Mouse (Mus musculus): ENCODE results near the gene Gm4922. TPM values are rescaled to one million over a fixed set of nuclear protein-coding genes. Genes with fewer than 3 reads are reported as not detected.

The Gm4922 gene
- polyA plus RNA-seq (2012; rRNA removed) = not detected in 2 replicates

DNA sequence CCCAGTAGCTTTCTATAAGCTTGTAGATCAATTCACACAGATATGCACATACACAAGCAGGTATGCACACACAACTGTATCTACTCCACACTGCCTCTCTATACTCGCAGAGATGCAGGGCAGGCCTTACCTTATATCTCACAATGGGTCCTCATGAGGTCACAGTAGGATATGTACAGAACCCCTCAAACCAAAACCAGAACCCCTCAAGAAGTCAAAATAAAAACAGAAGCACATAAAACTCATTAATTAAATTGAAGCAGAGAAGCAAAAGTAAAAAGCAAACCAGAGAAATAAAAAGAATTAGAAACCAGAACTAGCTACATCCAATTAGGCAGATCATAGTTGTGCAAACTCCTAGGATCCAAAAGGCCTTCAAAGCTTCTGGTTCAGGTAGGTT lies at the start of gene Gm4922:
TSS of gene Gm4922 (minus strand) at position 101 of the 400 bp plus-strand sequence.

DNA sequence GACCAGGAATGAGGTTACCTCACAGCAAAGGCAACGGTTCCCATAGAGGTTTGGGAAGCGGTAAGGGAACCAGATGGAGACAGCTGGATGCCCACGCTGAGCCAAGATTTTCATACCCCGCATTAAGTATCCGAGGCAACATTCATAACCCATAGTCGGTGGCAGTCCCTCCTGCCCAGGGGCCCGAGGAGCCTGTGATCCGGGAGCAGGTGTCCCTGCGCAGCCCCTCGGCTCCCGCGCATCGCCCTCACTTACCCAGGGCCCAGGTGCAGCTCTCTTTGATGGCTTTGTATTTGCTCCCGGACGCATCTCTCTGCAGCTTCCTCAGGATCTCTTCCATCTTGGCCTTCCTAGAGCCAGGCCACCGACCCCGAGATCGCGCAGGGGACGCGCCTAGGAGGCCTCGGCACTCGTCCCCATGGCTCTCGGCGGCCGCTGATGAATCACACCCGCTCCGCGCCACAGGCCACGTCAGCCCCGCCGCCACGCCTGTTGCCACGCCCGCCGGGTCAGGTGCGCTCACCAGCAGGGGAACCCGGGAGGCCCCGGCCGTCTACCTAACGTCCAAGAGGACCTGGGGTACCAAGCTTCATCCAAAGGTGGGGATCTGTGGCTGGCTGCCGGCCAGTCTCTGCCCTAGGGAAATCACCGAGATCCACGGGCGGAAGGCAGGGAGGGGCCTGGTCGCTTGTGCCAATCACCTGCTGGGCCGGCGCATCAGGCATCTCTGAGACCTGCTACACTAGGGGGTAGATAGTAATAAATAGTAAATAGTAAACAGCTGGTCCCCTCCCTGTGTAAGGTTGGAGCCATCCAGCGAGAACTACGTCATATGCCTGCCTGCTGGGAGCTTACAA lies 43.1 kb downstream of the Gm4922 start, which contains the start of gene Arfgef3:
TSS of gene Arfgef3 (minus strand) at position 664 of the 857 bp plus-strand sequence.

Other genes starting within 250 kb of the Gm4922 start
- 3.0 and 6.2 TPM in 2 replicates for gene Hebp2, start 240.7 kb downstream of the Gm4922 start, polyA plus RNA-seq (2012; rRNA removed)
- gene Arfgef3, start 42.8 kb downstream of the Gm4922 start, polyA plus RNA-seq (2012; rRNA removed) = 6.2 and 7.2 TPM in 2 replicates
- 282 and 347 TPM in 2 replicates for gene Perp, start 58.2 kb upstream of the Gm4922 start, polyA plus RNA-seq (2012; rRNA removed)
- gene Tnfaip3, start 228.9 kb upstream of the Gm4922 start, polyA plus RNA-seq (2012; rRNA removed) = 11.7 and 13.2 TPM in 2 replicates